Mouse (Mus musculus): Measurements from ENCODE around the gene Wnt10b. TPM values are rescaled to one million over a fixed set of nuclear protein-coding genes. Genes with fewer than 3 reads are reported as not detected.

Gene Wnt10b
- polyA plus RNA-seq, 1 experiment from 2014 or later = 4.9 TPM

GRCm38 (mm10) chr15:98726746-98727145, 51.2 kb downstream of the Wnt10b start:
- H3K4me3 ChIP-seq = peak overlapping the region; percentile 63
- WGBS = 27% methylated on average over 7 of the region's 7 CpGs
- H3K36me3 ChIP-seq = no peaks in the 10 kb centered on the region
- H3K9me3 ChIP-seq = no peaks in the 10 kb centered on the region
- peaks cover 5% of the 10 kb centered on the region; the same call in 1 of the 2 replicates for H3K27me3 ChIP-seq
- no peak for ATAC-seq (ENCODE audit: insufficient number of reproducible peaks, insufficient read depth, low FRiP score, low TSS enrichment, low read depth)
- peak overlapping the region; percentile 75 for H3K9ac ChIP-seq
- peak overlapping the region; percentile 94 for H3K4me2 ChIP-seq
- no peak overlapping the region for H3K27ac ChIP-seq
- peaks cover 46% of the 10 kb centered on the region for H3K4me1 ChIP-seq

DNA sequence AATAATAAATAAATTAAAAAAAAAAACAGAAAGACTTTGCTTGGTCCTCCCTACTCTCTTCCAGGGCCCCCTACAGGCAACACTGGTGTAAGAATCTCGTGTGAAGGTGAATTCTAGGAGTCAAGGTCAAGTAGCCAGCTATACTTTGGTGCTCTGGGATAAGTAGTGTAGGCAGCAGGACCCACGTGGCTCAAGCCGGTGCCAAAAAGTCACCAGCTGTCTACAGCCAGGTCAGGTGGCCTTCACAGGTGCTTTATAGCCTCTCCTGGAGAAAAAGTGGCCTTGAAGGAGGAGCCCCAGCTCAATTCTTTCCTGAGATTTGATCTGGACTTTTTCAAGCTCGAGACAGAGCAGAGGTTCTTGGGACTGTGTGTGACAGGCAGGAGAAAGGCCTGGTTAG, 51.9 kb downstream of the Wnt10b start:
- Histone ChIP-seq H3K9me3 (no peaks in the 10 kb centered on the region), H3K4me3 (peak overlapping the region; percentile 63; the same call in 1 of the 2 replicates), H3K4me1 (peaks cover 46% of the 10 kb centered on the region), H3K27me3 (peaks cover 5% of the 10 kb centered on the region; the same call in 1 of the 2 replicates), H3K9ac (peak overlapping the region; percentile 75; the same call in 1 of the 2 replicates), H3K36me3 (no peaks in the 10 kb centered on the region), H3K4me2 (peak overlapping the region; percentile 94), H3K27ac (no peak overlapping the region)
- WGBS = 75% methylated on average over 4 of the region's 4 CpGs
- no peak for ATAC-seq (ENCODE audit: insufficient number of reproducible peaks, insufficient read depth, low FRiP score, low TSS enrichment, low read depth)

GRCm38 (mm10) chr15:98724441-98724840, 53.5 kb downstream of the Wnt10b start:
- WGBS = 29% methylated on average over 19 of the region's 19 CpGs
- ATAC-seq (ENCODE audit: insufficient number of reproducible peaks, insufficient read depth, low FRiP score, low TSS enrichment, low read depth) = no peak
- Histone ChIP-seq H3K4me1 (peaks cover 46% of the 10 kb centered on the region), H3K4me3 (no peak overlapping the region), H3K4me2 (peak overlapping the region; percentile 44), H3K27me3 (peaks cover 5% of the 10 kb centered on the region; the same call in 1 of the 2 replicates), H3K36me3 (no peaks in the 10 kb centered on the region), H3K9ac (0 out of 2 replicates have a peak overlapping the region, but pooled peaks have one; percentile 44), H3K9me3 (no peaks in the 10 kb centered on the region), H3K27ac (no peak overlapping the region)

DNA sequence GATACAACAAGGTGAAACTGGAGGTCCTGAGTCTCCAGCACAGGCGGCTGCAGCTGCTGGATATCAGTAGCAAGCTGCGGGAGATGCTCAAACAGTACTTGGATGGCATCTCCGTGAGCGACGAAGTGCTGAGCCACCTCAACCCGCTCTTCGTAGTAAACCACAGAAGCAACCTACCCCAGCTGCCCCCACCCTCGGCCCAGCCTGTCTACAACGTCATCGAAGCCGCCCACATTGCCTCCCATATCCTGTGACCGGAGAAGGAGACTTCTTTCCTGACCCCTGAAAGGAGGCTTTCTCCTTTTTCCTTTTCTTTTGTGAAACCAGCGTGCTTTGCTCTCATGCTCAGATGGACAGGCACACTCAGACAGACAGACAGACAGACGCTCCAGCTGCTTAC, 55.1 kb downstream of the Wnt10b start:
- Histone ChIP-seq H3K36me3 (no peaks in the 10 kb centered on the region), H3K4me3 (no peak overlapping the region), H3K9ac (no peak overlapping the region), H3K27ac (no peak overlapping the region; the same call in 1 of the 2 replicates), H3K4me1 (peaks cover 42% of the 10 kb centered on the region), H3K27me3 (no peaks in the 10 kb centered on the region), H3K4me2 (peak overlapping the region; percentile 24), H3K9me3 (no peaks in the 10 kb centered on the region)
- ATAC-seq (ENCODE audit: insufficient number of reproducible peaks, insufficient read depth, low FRiP score, low TSS enrichment, low read depth) = no peak
- 63% methylated on average over 14 of the region's 14 CpGs for WGBS

DNA sequence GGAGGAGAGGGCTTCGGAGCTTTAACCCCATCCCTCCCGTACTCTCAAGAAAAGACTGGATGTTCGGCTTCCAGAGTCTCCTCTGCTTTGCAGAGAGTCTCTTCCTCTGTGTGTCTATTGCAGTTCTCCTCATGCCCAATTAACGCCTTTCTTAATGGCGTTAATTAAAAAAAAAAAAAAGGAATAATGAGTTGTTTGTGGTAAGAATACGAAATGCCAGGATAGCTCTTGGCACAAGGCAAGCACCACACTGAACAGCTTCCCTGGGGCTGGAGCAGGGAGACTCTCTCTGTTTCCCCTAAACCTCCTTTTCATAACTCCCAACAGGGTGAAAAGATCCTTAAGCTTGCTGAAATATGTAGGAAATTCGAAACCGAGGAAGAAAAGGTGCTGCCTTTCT, 55.8 kb downstream of the Wnt10b start:
- Histone ChIP-seq H3K4me2 (no peak overlapping the region), H3K9ac (no peak overlapping the region), H3K4me1 (peaks cover 41% of the 10 kb centered on the region), H3K9me3 (no peaks in the 10 kb centered on the region), H3K4me3 (no peak overlapping the region), H3K27me3 (no peaks in the 10 kb centered on the region), H3K36me3 (no peaks in the 10 kb centered on the region), H3K27ac (no peak overlapping the region)
- 82% methylated on average over 8 of the region's 8 CpGs for WGBS
- no peak for ATAC-seq (ENCODE audit: insufficient number of reproducible peaks, insufficient read depth, low FRiP score, low TSS enrichment, low read depth)

Other genes with a start within 250 kb of the Wnt10b start
- 139 and 142 TPM in 2 replicates for gene Kansl2, start 243.9 kb downstream of the Wnt10b start, polyA plus RNA-seq (2015; fragmentation: Nextera tagmentation; extraction: Ambion mirVana)
- 63.1 and 66.2 TPM in 2 replicates for gene Ccnt1, start 207.2 kb downstream of the Wnt10b start, polyA plus RNA-seq (2015; fragmentation: Nextera tagmentation; extraction: Ambion mirVana)
- not detected in 2 replicates for gene 4930415O20Rik, start 207.1 kb downstream of the Wnt10b start, polyA plus RNA-seq (2015; fragmentation: Nextera tagmentation; extraction: Ambion mirVana)
- gene Adcy6, start 168.1 kb downstream of the Wnt10b start, polyA plus RNA-seq (2015; fragmentation: Nextera tagmentation; extraction: Ambion mirVana) = 11.7 and 19.5 TPM in 2 replicates
- gene Cacnb3, start 147.3 kb downstream of the Wnt10b start, polyA plus RNA-seq (2015; fragmentation: Nextera tagmentation; extraction: Ambion mirVana) = 55.6 and 55.7 TPM in 2 replicates
- 34.5 and 35.4 TPM in 2 replicates for gene Ddx23, start 115.3 kb downstream of the Wnt10b start, polyA plus RNA-seq (2015; fragmentation: Nextera tagmentation; extraction: Ambion mirVana)
- gene Rnd1, start 100.7 kb downstream of the Wnt10b start, polyA plus RNA-seq (2015; fragmentation: Nextera tagmentation; extraction: Ambion mirVana) = 0.50 and 0.59 TPM in 2 replicates
- 0.94 and 1.3 TPM in 2 replicates for gene Ccdc65, start 69.9 kb downstream of the Wnt10b start, polyA plus RNA-seq (2015; fragmentation: Nextera tagmentation; extraction: Ambion mirVana)
- gene Fkbp11, start 50.0 kb downstream of the Wnt10b start, polyA plus RNA-seq (2015; fragmentation: Nextera tagmentation; extraction: Ambion mirVana) = 40.9 and 48.3 TPM in 2 replicates
- gene Arf3, start 14.9 kb downstream of the Wnt10b start, polyA plus RNA-seq (2015; fragmentation: Nextera tagmentation; extraction: Ambion mirVana) = 44.1 and 44.6 TPM in 2 replicates
- not detected in 2 replicates for gene Wnt1, start 11.7 kb upstream of the Wnt10b start, polyA plus RNA-seq (2015; fragmentation: Nextera tagmentation; extraction: Ambion mirVana)
- gene Ddn, start 31.3 kb upstream of the Wnt10b start, polyA plus RNA-seq (2015; fragmentation: Nextera tagmentation; extraction: Ambion mirVana) = 0.07 TPM in 1 of 2 replicates, not detected in the other
- 90.4 and 92.5 TPM in 2 replicates for gene Prkag1, start 53.4 kb upstream of the Wnt10b start, polyA plus RNA-seq (2015; fragmentation: Nextera tagmentation; extraction: Ambion mirVana)
- 14.4 and 15.2 TPM in 2 replicates for gene Kmt2d, start 93.1 kb upstream of the Wnt10b start, polyA plus RNA-seq (2015; fragmentation: Nextera tagmentation; extraction: Ambion mirVana)
- gene Rhebl1, start 116.4 kb upstream of the Wnt10b start, polyA plus RNA-seq (2015; fragmentation: Nextera tagmentation; extraction: Ambion mirVana) = 22.9 and 23.4 TPM in 2 replicates
- 0.52 and 0.54 TPM in 2 replicates for gene Dhh, start 120.4 kb upstream of the Wnt10b start, polyA plus RNA-seq (2015; fragmentation: Nextera tagmentation; extraction: Ambion mirVana)
- 26.8 and 27.8 TPM in 2 replicates for gene Lmbr1l, start 140.1 kb upstream of the Wnt10b start, polyA plus RNA-seq (2015; fragmentation: Nextera tagmentation; extraction: Ambion mirVana)
- gene Tuba1b, start 156.4 kb upstream of the Wnt10b start, polyA plus RNA-seq (2015; fragmentation: Nextera tagmentation; extraction: Ambion mirVana) = 1,422 and 1,651 TPM in 2 replicates
- not detected in 2 replicates for gene Gm49450, start 175.4 kb upstream of the Wnt10b start, polyA plus RNA-seq (2015; fragmentation: Nextera tagmentation; extraction: Ambion mirVana)
- 1,291 and 1,480 TPM in 2 replicates for gene Tuba1a, start 175.6 kb upstream of the Wnt10b start, polyA plus RNA-seq (2015; fragmentation: Nextera tagmentation; extraction: Ambion mirVana)